Mouse (Mus musculus): Measurements from ENCODE around the gene Mbtps2. TPM values are rescaled to one million over a fixed set of nuclear protein-coding genes. Genes with fewer than 3 reads are reported as not detected.
A peak's percentile ranks its signal among the peaks of the same experiment; 100 is the strongest.

The Mbtps2 gene
- polyA plus RNA-seq, 1 experiment from 2014 or later = 14.8 TPM

GRCm38 (mm10) chrX:157630341-157630740, 31.8 kb upstream of the Mbtps2 start:
- H3K27me3 ChIP-seq (ENCODE audit: control insufficient read depth, insufficient read depth, low read length) = no peaks in the 10 kb centered on the region
- ATAC-seq (ENCODE audit: insufficient number of reproducible peaks, insufficient read depth, low FRiP score, low read depth) = no peak
- H3K4me2 ChIP-seq (ENCODE audit: low read length) = no peak overlapping the region
- no peak overlapping the region for H3K9ac ChIP-seq (ENCODE audit: low read length)
- no peak overlapping the region for H3K4me3 ChIP-seq (ENCODE audit: control insufficient read depth in 1 of 2, insufficient read depth in 1 of 2, low read depth in 1 of 2, low read length in 2 of 2)
- 71% methylated on average over 4 of the region's 4 CpGs for WGBS
- H3K4me1 ChIP-seq (ENCODE audit: control insufficient read depth in 2 of 2, insufficient read depth in 2 of 2, low read length in 2 of 2) = no peaks in the 10 kb centered on the region
- H3K9me3 ChIP-seq (ENCODE audit: control insufficient read depth, low read length) = 0 out of 2 replicates have a peak, but pooled peaks cover 5% of the 10 kb centered on the region
- no peaks in the 10 kb centered on the region for H3K36me3 ChIP-seq (ENCODE audit: control insufficient read depth, insufficient read depth, low read length)
- H3K27ac ChIP-seq (replicated peaks in 1 of 2; ENCODE audit: control insufficient read depth in 1 of 2, insufficient read depth in 1 of 2, low read depth in 2 of 2, low read length in 2 of 2) = no peak overlapping the region

- no peaks in the 10 kb centered on the region for H3K9me3 ChIP-seq (ENCODE audit: control insufficient read depth, low read length)
- peak overlapping the region; percentile 13 to 19; a peak in 1 of 4 replicates for H3K4me3 ChIP-seq (ENCODE audit: control insufficient read depth in 1 of 2, insufficient read depth in 1 of 2, low read depth in 1 of 2, low read length in 2 of 2)
- H3K9ac ChIP-seq (ENCODE audit: low read length) = no peak overlapping the region
- no peak for ATAC-seq (ENCODE audit: insufficient number of reproducible peaks, insufficient read depth, low FRiP score, low read depth)
- WGBS = 27% methylated on average over 31 of the region's 32 CpGs
- peak overlapping the region; percentile 59 for H3K4me2 ChIP-seq (ENCODE audit: low read length)
- no peaks in the 10 kb centered on the region for H3K36me3 ChIP-seq (ENCODE audit: control insufficient read depth, insufficient read depth, low read length)
- H3K27me3 ChIP-seq (ENCODE audit: control insufficient read depth, insufficient read depth, low read length) = no peaks in the 10 kb centered on the region
- H3K4me1 ChIP-seq (ENCODE audit: control insufficient read depth in 2 of 2, insufficient read depth in 2 of 2, low read length in 2 of 2) = no peaks in the 10 kb centered on the region; a peak in 1 of 4 replicates
- no peak overlapping the region for H3K27ac ChIP-seq (replicated peaks in 1 of 2; ENCODE audit: control insufficient read depth in 1 of 2, insufficient read depth in 1 of 2, low read depth in 2 of 2, low read length in 2 of 2)
These were observed 14.4 kb upstream of the Mbtps2 start for GRCm38 (mm10) chrX:157612894-157613293.

- H3K9ac ChIP-seq (ENCODE audit: low read length) = no peak overlapping the region
- peaks cover 0 to 9% of the 10 kb centered on the region in 2 experiments; a peak in 1 of 4 replicates for H3K4me1 ChIP-seq (ENCODE audit: control insufficient read depth in 2 of 2, insufficient read depth in 2 of 2, low read length in 2 of 2)
- H3K4me2 ChIP-seq (ENCODE audit: low read length) = no peak overlapping the region
- no peak for ATAC-seq (ENCODE audit: insufficient number of reproducible peaks, insufficient read depth, low FRiP score, low read depth)
- 15% methylated on average over 3 of the region's 3 CpGs for WGBS
- no peak overlapping the region; a peak in 2 of 4 replicates for H3K27ac ChIP-seq (replicated peaks in 1 of 2; ENCODE audit: control insufficient read depth in 1 of 2, insufficient read depth in 1 of 2, low read depth in 2 of 2, low read length in 2 of 2)
- H3K4me3 ChIP-seq (ENCODE audit: control insufficient read depth in 1 of 2, insufficient read depth in 1 of 2, low read depth in 1 of 2, low read length in 2 of 2) = no peak overlapping the region
- no peaks in the 10 kb centered on the region for H3K36me3 ChIP-seq (ENCODE audit: control insufficient read depth, insufficient read depth, low read length)
- no peaks in the 10 kb centered on the region for H3K27me3 ChIP-seq (ENCODE audit: control insufficient read depth, insufficient read depth, low read length)
- H3K9me3 ChIP-seq (ENCODE audit: control insufficient read depth, low read length) = no peaks in the 10 kb centered on the region
These were observed 2.9 kb upstream of the Mbtps2 start for GRCm38 (mm10) chrX:157601450-157601849.

GRCm38 (mm10) chrX:157597585-157598185, 830 bp downstream of the Mbtps2 start:
- WGBS = 18% methylated on average over 17 of the region's 17 CpGs

GRCm38 (mm10) chrX:157596802-157597201, 1.7 kb downstream of the Mbtps2 start:
- peak overlapping the region; percentile 60 for H3K9ac ChIP-seq (ENCODE audit: low read length)
- no peaks in the 10 kb centered on the region for H3K9me3 ChIP-seq (ENCODE audit: control insufficient read depth, low read length)
- peak overlapping the region; percentile 64 for H3K4me2 ChIP-seq (ENCODE audit: low read length)
- H3K4me3 ChIP-seq (ENCODE audit: control insufficient read depth in 1 of 2, insufficient read depth in 1 of 2, low read depth in 1 of 2, low read length in 2 of 2) = peak overlapping the region; percentile 9 to 64; a peak in 3 of 4 replicates
- peaks cover 0 to 12% of the 10 kb centered on the region in 2 experiments; a peak in 1 of 4 replicates for H3K4me1 ChIP-seq (ENCODE audit: control insufficient read depth in 2 of 2, insufficient read depth in 2 of 2, low read length in 2 of 2)
- no peaks in the 10 kb centered on the region for H3K27me3 ChIP-seq (ENCODE audit: control insufficient read depth, insufficient read depth, low read length)
- ATAC-seq (ENCODE audit: insufficient number of reproducible peaks, insufficient read depth, low FRiP score, low read depth) = no peak
- no peak overlapping the region for H3K27ac ChIP-seq (replicated peaks in 1 of 2; ENCODE audit: control insufficient read depth in 1 of 2, insufficient read depth in 1 of 2, low read depth in 2 of 2, low read length in 2 of 2)
- 76% methylated on average over 5 of the region's 5 CpGs for WGBS
- H3K36me3 ChIP-seq (ENCODE audit: control insufficient read depth, insufficient read depth, low read length) = no peaks in the 10 kb centered on the region

More at GRCm38 (mm10) chrX:157597585-157598185, 830 bp downstream of the Mbtps2 start:
- ATAC-seq (ENCODE audit: insufficient number of reproducible peaks, insufficient read depth, low FRiP score, low read depth) = no peak
- H3K4me3 ChIP-seq (ENCODE audit: control insufficient read depth in 1 of 2, insufficient read depth in 1 of 2, low read depth in 1 of 2, low read length in 2 of 2) = peak overlapping the region; percentile 63 to 64
- H3K36me3 ChIP-seq (ENCODE audit: control insufficient read depth, insufficient read depth, low read length) = no peaks in the 10 kb centered on the region
- H3K9ac ChIP-seq (ENCODE audit: low read length) = peak overlapping the region; percentile 85
- peak overlapping the region; percentile 64 for H3K4me2 ChIP-seq (ENCODE audit: low read length)
- H3K4me1 ChIP-seq (ENCODE audit: control insufficient read depth in 2 of 2, insufficient read depth in 2 of 2, low read length in 2 of 2) = peaks cover 0 to 12% of the 10 kb centered on the region in 2 experiments; a peak in 1 of 4 replicates
- H3K9me3 ChIP-seq (ENCODE audit: control insufficient read depth, low read length) = no peaks in the 10 kb centered on the region
- H3K27ac ChIP-seq (replicated peaks in 1 of 2; ENCODE audit: control insufficient read depth in 1 of 2, insufficient read depth in 1 of 2, low read depth in 2 of 2, low read length in 2 of 2) = peak overlapping the region; percentile 74 to 89
- no peaks in the 10 kb centered on the region for H3K27me3 ChIP-seq (ENCODE audit: control insufficient read depth, insufficient read depth, low read length)

- 69% methylated on average over 6 of the region's 6 CpGs for WGBS
- Histone ChIP-seq H3K4me3 (ENCODE audit: control insufficient read depth in 1 of 2, insufficient read depth in 1 of 2, low read depth in 1 of 2, low read length in 2 of 2) (no peak overlapping the region), H3K9me3 (ENCODE audit: control insufficient read depth, low read length) (no peaks in the 10 kb centered on the region), H3K36me3 (ENCODE audit: control insufficient read depth, insufficient read depth, low read length) (no peaks in the 10 kb centered on the region), H3K27me3 (ENCODE audit: control insufficient read depth, insufficient read depth, low read length) (no peaks in the 10 kb centered on the region), H3K27ac (replicated peaks in 1 of 2; ENCODE audit: control insufficient read depth in 1 of 2, insufficient read depth in 1 of 2, low read depth in 2 of 2, low read length in 2 of 2) (no peak overlapping the region), H3K4me1 (ENCODE audit: control insufficient read depth in 2 of 2, insufficient read depth in 2 of 2, low read length in 2 of 2) (peaks cover 0 to 12% of the 10 kb centered on the region in 2 experiments; a peak in 1 of 4 replicates), H3K4me2 (ENCODE audit: low read length) (peak overlapping the region; percentile 64; the same call in 1 of the 2 replicates), H3K9ac (ENCODE audit: low read length) (no peak overlapping the region)
- no peak for ATAC-seq (ENCODE audit: insufficient number of reproducible peaks, insufficient read depth, low FRiP score, low read depth)
These were observed 2.6 kb downstream of the Mbtps2 start for GRCm38 (mm10) chrX:157595927-157596326.

GRCm38 (mm10) chrX:157594606-157595005, 3.9 kb downstream of the Mbtps2 start:
- 79% methylated on average over 2 of the region's 2 CpGs for WGBS
- no peak for ATAC-seq (ENCODE audit: insufficient number of reproducible peaks, insufficient read depth, low FRiP score, low read depth)
- H3K4me1 ChIP-seq (ENCODE audit: control insufficient read depth in 2 of 2, insufficient read depth in 2 of 2, low read length in 2 of 2) = peaks cover 0 to 12% of the 10 kb centered on the region in 2 experiments; a peak in 1 of 4 replicates
- no peak overlapping the region for H3K9ac ChIP-seq (ENCODE audit: low read length)
- H3K4me3 ChIP-seq (ENCODE audit: control insufficient read depth in 1 of 2, insufficient read depth in 1 of 2, low read depth in 1 of 2, low read length in 2 of 2) = no peak overlapping the region
- H3K4me2 ChIP-seq (ENCODE audit: low read length) = no peak overlapping the region
- H3K27ac ChIP-seq (replicated peaks in 1 of 2; ENCODE audit: control insufficient read depth in 1 of 2, insufficient read depth in 1 of 2, low read depth in 2 of 2, low read length in 2 of 2) = no peak overlapping the region
- peaks cover 11% of the 10 kb centered on the region; the same call in 1 of the 2 replicates for H3K36me3 ChIP-seq (ENCODE audit: control insufficient read depth, insufficient read depth, low read length)
- H3K9me3 ChIP-seq (ENCODE audit: control insufficient read depth, low read length) = no peaks in the 10 kb centered on the region
- H3K27me3 ChIP-seq (ENCODE audit: control insufficient read depth, insufficient read depth, low read length) = no peaks in the 10 kb centered on the region

Data from heart, embryonic 14.5 days (tissue).